Mouse (Mus musculus): ENCODE results near the gene Gga1. TPM values are rescaled to one million over a fixed set of nuclear protein-coding genes. Genes with fewer than 3 reads are reported as not detected.
"Not testable (repeated sequence)": the region's sequence is repeated elsewhere in the genome, so short reads cannot be mapped to it uniquely, and the experiment has no call there.

Gga1 gene
- total RNA-seq, 2 experiments from 2014 or later: 28.0 to 28.2 TPM

DNA sequence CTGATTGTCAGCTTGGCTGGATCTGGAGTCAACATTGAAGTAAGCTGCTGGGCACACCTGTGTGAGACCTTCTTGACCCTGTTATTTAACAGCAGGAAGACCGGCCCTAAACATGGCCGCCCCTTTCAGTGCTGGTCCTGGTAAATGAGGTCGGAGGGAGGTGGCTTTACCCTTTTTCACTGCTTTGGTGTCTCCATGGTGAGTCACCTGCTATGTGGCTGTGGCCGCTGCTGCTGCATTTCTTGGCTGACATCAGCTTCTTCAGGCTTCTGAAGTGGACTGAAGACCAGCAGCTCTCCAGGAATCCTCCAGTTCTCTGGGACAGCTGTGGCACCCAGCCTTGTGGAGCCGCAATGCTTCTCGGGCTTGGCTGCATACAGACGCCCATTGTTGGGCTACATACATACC, 8.2 kb upstream of the Gga1 start:
- no peak for DNase-seq
- intact Hi-C loops (cut with DNase I; ENCODE audit: low total_unique reads): loop anchor here (5.0 kb wide), 1 partner anchor 42 kb away; no protein-coding TSS in a partner anchor

DNA sequence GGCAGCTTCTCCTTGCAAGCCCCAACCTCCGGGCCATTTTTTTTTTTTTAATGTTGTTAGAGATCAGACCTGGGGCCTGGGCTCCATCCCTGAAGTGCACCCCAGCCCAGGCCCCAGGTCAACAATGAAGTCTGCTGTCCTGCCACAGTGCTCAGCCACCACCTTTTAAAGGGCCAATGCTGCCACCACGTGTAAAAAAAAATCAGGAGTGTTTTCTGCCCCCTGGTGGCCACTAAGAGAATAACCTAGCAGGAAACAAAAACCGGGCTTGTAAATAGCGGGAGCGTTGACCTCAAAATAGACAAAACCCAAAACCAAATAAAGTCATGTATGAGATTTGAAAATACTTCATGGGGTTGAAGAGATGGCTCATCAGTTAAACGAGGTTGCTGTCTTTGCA, 7.2 kb upstream of the Gga1 start:
- DNase-seq: peak; percentile 35
- intact Hi-C loops (cut with DNase I; ENCODE audit: low total_unique reads): loop anchor here (5.0 kb wide), 1 partner anchor 42 kb away; no protein-coding TSS in a partner anchor

DNA sequence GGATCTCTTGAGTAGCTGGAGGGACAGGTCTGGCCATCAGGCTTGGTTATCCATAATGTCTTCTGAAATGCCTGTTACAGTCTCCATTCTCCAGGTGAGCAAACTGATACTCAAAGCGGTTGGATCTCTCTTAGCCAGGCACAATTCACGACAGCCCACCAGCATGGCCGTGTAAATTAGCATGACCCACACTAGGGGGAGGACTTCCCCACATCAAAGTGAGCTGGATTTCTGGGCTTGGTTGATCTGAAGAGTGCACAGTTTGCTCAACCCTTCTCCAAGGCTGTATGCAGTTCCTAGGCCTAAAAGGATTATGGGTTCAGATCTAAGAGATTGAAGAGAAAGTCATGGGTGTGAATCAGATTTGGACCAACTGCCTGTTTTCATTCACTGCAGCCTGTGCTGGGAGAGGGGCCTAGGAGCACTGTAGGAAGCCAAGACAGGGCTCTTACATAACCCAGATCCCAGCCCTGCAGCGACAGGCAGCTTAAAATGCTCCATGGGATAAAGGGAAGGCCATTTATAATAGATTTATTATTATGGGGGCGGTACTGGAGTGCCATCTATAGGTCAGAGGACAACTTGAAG, 4.9 kb upstream of the Gga1 start:
- no peak for DNase-seq
- intact Hi-C loops (cut with DNase I; ENCODE audit: low total_unique reads): no loop called here

DNA sequence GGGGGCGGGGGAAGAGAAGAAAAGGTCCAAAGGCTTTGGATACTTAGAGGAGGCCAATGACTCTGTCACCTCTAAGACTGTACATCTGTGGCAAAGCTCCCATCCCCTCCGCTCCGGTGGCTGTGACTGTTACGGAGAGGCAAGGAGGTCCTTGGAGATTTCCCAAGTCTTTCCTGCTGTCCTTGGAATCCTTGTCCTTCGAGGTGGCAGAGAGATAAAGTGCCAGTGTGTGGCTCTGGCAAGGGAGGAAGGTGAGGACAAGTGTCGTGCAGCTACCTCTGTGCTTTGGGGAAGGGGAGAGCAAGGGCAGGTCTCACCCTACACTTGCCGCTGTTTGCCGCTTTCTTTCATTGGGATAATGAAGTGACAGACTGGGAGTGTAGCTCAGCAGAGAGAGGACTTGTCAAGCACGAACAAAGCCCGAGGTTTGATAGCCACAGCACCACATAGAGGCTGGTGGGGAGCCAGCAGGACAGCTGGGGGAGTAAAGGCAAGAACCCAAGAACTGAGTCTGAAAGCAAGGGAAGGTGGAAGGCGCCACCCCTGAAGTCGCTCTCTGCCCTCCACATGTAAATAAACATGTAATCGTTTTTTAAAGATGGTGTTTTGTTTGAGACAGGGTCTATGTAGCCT, 3.1 kb upstream of the Gga1 start:
- intact Hi-C loops (cut with DNase I; ENCODE audit: low total_unique reads): no loop called here
- DNase-seq: no peak

DNA sequence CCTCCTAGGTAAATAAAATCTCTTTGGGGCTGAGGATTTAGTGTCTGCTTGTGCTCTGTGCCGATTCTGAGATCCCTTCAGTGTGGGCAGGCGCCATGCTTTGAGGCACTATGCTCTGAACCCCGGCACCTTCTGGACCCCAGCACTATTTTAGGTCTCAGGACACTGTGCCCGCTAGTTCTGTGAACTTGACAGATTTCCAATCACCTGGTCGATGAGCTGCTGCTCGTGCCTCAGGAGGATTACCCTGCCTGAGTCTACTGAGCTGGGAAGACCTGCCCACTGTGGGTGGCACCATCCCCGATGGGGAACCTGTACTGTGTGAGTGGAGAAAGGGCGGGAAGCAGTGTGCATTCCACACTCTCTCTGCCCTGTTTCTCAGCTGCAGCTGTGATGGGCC, 2.0 kb upstream of the Gga1 start:
- intact Hi-C loops (cut with DNase I; ENCODE audit: low total_unique reads): no loop called here

DNA sequence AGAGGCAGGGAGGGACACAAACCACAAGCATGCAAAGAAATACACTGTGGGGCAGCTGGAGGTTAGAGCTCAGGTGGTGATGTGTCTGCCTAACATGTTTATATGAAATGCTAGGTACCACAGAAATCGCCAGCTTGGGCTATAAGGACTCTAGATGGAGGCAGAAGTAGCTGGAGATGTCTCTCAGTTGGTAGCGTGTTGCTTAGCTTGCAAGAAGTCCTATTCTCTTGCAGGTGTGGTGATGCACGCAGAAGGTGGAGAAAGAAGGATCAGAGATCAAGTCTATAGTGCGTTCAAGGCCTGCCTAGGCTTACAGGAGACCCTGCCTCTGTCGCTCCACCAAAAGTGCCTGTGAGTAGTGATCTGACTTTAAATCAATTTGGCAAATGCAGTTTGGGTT, 1.5 kb upstream of the Gga1 start:
- intact Hi-C loops (cut with DNase I; ENCODE audit: low total_unique reads): no loop called here
- no peak for DNase-seq

More for the DNA sequence above, 2.0 kb upstream of the Gga1 start:
- DNase-seq: no peak

DNA sequence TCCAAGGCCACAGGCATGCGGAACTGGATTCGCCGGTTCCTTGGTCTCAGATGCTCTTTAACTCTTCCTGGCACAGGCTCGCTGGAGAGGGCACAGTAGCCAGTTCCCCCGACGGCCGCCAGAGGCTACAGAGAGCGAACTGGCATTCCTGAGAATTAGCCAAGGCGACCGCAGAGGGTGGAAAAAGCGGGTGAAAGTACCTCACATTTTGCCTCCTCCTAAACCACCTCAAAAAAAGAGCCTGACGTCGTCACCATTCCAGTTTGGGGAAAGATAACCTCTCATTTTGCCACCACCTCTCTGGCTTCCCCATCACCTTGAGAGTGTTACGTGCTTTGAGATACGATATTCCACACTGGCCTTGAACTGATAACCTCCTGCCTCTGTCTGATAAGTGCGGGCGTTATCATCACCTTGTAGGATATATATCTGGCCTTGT, 713 bp upstream of the Gga1 start:
- intact Hi-C loops (cut with DNase I; ENCODE audit: low total_unique reads): no loop called here
- peak; percentile 86 for DNase-seq

DNA sequence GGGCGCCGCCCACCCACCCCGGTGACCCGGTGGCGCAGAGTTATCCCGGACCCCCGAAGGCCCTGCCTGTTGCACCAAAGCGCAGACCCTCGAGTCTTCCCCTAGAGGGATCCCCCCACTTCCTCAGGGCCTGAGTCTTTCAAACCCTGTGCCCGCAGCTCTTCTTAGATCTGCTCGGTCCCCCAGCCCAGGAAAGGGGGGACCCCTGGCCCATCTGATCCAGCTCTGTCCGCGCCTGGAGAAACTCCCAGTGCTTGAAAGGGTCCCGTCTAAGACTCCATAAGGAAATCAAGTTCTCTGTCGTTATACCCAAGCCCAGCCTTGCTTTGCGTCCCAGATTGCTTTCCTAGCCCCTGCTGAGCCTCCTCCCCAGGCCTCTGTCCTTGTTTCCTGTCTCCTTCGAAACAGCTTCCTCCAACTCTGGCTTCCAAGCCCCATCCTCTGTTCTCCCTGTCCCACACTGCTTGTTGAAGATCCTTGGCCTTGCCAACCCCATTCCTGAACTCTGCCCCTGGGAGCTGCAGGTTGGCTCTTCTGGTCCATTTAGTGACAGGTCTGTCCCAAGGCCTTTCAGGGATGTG, 910 bp downstream of the Gga1 start:
- no peak for DNase-seq
- intact Hi-C loops (cut with DNase I; ENCODE audit: low total_unique reads): no loop called here

DNA sequence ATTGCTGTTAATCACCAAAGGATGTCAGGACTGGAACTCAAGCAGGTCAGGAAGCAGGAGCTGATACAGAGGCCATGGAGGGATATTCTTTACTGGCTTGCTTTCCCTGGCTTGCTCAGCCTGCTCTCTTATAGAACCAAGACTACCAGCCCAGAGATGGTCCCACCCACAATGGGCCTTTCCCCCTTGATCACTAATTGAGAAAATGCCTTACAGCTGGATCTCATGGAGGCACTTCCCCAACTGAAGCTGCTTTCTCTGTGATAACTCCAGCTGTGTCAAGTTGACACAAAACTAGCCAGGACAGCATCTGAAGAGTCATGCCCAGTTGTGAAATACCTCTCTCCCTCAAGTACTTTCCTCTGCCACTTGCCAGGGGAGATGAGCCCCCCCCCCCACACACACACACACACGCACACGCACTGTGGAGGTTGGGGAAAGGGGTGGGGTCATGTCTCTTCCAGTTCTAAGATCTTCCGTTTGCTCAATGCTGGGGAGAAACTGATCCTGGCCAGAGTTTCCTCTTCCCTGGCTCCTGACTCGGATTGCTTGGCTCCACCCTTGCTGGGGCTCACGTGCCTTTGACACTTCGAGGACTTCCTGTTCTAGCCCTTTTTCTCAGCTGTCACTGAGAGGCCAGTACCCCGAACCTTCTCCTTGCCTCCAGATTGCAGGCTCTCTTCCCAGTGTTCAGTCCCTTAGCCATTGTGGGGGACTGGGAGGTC, 2.0 kb downstream of the Gga1 start:
- intact Hi-C loops (cut with DNase I; ENCODE audit: low total_unique reads); DNase-seq: not testable (repeated sequence)

DNA sequence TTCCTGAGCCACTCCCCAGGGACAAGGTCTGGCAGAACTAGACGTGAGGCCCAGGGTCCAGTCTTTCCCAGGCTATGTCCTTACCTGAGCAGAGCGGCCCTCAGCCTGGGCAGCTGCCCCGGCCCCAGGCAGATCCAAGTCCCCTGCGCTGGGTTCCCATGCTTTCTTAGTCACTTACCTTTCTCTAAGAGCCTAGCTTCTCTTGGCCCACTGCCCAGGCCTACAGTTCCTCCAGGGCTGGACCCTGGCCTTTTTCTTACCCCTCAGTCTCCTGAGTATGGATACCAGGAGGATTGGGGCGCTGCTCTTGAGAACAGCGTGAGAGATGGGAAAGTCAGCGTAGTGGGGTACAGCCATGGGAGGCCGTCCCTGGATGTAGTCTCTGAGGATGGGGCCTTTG, 3.4 kb downstream of the Gga1 start:
- intact Hi-C loops (cut with DNase I; ENCODE audit: low total_unique reads): no loop called here
- no peak for DNase-seq

DNA sequence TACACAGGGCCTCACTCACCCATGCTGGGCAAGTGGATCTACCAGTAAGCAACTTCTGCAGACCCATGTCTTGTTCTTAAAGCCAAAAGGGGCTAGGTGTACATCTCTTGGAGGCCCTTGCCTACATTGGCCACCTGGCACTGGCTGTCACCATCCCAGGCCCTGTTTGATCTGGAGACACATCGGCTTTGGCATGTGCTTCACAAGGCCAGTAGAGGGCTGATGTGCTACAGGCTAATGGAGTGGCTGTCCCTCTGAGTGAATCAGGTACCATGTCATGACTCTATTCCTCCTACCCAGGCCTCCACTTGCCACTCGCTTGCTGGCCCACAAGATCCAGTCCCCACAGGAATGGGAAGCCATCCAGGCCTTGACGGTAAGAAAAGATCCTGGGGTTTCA, 4.8 kb downstream of the Gga1 start:
- intact Hi-C loops (cut with DNase I; ENCODE audit: low total_unique reads): no loop called here

DNA sequence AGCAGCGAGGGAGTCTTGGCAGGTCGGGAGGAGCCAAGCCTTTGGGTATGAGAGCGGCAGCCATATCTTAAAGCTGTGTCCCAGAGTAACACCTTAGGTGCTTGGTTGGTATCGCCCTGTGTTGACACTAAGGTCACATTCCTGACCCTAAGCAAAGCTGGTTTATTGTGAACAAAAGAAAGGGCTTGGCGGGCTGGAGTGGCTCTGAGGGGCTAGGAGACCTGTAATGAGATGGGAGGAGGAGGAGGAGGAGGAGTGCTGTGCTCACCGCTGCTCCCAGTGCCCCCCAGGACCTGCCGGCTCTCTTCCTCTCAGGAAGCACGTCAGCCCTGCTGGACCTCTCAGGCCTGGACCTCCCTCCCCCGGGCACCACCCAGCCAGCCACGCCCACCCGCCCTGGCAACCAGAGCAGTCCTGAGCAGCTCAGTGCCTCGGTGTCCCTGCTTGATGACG, 12.4 kb downstream of the Gga1 start:
- no peak for DNase-seq
- intact Hi-C loops (cut with DNase I; ENCODE audit: low total_unique reads): no loop called here

More for the DNA sequence above, 4.8 kb downstream of the Gga1 start:
- DNase-seq: no peak

DNA sequence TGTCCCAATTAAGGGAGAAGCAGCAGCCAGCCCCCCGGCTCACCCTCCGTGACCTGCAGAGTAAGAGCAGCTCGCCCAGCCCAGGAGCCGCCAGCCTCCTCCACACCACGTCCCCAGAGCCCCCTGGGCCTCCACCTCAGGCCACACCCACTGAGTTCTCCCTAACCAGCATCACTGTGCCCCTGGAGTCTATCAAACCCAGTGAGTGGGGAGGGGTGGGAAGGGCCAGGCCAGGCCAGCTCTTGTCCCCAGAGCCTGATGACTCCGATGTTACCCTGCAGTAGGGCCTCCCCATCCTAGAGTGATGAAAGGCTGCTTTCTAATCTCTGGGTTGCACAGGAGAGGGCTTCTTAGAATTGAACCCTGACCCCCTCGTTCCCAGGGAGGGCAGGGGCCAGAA, 15.4 kb downstream of the Gga1 start:
- intact Hi-C loops (cut with DNase I; ENCODE audit: low total_unique reads): no loop called here
- DNase-seq: no peak

DNA sequence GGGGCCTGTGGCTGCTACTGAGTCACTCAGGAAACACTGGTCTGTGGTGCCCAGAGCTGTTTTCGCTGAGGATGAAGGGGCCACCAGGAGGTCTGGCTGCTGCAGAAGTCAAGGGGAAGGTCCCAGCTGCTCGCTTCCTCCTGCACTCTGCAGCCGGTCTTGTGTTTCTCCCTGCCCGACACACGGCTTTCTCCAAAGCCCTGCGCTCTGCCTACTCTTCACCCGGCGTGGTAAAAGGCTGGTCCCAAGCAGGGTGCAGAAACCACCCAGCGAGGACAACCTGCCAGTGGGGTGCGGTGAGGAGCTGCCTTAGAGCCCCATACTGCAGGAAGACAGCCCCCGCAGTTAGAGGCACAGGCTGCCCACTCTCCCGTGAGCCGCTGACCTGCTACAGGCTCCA, 17.7 kb downstream of the Gga1 start:
- intact Hi-C loops (cut with DNase I; ENCODE audit: low total_unique reads): no loop called here
- DNase-seq: no peak

DNA sequence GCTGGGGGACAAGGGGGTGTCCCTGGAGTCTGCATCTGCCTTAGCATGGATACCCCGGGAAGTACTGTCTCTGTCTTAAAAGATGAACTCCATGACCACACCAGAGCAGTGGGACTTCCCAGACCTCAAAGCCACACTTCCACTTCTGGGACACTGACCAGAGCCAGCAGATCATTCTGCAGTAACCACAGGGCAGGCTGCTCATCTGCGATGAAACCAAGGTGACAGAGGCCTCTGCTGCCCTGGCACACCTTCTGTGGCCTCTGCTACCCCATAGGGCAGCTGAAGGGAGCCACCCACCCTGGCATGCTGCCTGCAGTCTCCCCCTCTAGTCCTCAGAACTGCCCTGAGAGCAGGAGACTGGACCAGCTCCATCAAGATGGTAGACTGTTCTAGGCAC, 18.8 kb downstream of the Gga1 start:
- intact Hi-C loops (cut with DNase I; ENCODE audit: low total_unique reads): no loop called here
- no peak for DNase-seq

DNA sequence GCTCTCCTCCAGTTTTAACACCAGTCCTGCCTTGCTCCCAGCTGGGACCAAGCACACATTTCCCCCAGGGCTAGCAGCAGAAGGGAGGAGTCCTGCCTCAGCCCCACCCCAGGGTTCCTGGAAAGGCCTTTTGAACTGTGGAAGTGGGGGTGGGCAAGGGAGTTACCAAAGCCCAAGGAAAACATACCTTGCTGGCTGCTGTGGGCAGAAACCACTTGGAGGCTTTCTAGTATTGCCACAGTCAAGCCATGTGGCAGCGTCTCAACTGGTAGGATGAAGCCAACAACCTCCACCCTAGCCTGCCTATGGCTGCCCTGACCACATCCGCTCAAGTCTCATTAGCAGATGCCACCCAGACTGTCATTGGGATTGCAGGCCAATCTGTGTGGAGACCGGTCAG, 19.2 kb downstream of the Gga1 start:
- DNase-seq: no peak
- intact Hi-C loops (cut with DNase I; ENCODE audit: low total_unique reads): no loop called here

DNA sequence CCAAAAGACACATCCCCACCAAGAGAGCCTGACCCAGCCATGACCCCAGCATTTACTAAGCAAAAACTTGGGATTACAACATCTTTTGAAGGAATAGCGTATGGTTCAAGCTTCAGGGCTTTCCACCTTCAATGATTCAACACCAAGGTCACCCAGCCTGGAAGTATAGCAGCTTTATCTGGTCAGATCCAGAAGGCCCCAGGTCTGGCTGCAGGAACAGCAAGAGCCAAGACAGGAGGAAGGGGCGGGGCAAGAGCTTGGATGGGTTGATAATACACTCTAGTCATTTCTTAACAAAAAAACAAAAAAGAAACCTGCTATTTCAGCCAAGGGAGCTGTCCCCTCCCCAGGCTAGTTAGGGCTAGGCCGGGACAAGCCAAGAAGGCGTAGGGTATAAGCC, 20.5 kb downstream of the Gga1 start:
- intact Hi-C loops (cut with DNase I; ENCODE audit: low total_unique reads): no loop called here
- no peak for DNase-seq

DNA sequence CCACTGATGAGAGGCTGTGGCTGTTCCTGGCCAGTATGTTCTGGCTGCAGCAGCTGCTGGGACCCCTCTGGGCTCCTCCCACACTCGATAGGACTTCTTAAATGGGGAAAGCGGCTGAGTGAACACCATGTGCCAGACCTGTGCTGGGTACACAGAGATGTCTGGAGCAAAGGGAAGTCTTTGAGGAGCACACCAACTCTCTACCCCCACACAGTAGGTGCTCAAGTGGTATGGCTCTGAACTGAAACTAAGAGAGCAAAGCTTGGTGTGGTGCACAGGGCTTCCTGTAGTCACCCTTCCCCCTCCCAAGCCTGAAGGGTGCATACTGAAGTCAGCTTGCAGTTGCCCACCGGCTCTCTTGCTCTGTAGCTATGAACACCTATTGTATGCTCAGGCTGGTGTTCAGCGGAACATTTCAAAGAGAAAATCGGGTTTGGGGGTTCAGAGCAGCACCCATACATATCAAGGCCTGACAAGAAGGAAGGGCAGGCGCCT, 21.6 kb downstream of the Gga1 start:
- DNase-seq: no peak
- intact Hi-C loops (cut with DNase I; ENCODE audit: low total_unique reads): no loop called here

DNA sequence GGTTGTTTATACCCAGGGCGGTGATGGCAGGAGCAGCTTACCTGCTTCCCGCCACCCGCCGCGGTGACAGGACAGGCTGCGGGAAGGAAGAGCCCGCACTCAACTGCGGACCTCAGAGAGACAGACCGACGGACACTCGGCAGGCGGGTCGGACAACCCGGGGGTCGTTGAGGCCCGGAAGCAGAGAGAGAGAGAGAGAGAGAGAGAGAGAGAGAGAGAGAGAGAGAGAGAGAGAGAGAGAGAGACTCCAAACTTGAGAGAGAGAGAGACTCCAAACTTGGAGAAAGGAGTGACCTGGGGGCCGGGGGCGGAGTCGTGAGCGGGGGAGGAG, 22.4 kb downstream of the Gga1 start, which contains the start of gene Gm49510:
Gene Gm49510, plus strand, starts transcription at position 259 of the 331 bp plus-strand sequence.
- DNase-seq: no peak
- intact Hi-C loops (cut with DNase I; ENCODE audit: low total_unique reads): no loop called here

Measured in gastrocnemius, postnatal 14 days (tissue).